Mouse (Mus musculus) testis, adult 2 months (tissue): ENCODE measurements around the gene Itga10.

Source experiments
- CTCF ChIP-seq: fragments of 200-500 bp; IDR thresholded peaks from 2 replicates; pipeline ENCODE4 v1.5.1; 2012; ENCODE audit warnings: low read depth, mild to moderate bottlenecking, inconsistent platforms, low read length, moderate library complexity; ENCODE audit not compliant: control insufficient read depth, insufficient read depth, insufficient replicate concordance
- POLR2A ChIP-seq: fragments of 200-500 bp; IDR thresholded peaks from 2 replicates; pipeline ENCODE4 v1.6.1; 2012; ENCODE audit warnings: low read depth, mild to moderate bottlenecking, inconsistent platforms, low read length, moderate library complexity; ENCODE audit not compliant: control insufficient read depth

DNA sequence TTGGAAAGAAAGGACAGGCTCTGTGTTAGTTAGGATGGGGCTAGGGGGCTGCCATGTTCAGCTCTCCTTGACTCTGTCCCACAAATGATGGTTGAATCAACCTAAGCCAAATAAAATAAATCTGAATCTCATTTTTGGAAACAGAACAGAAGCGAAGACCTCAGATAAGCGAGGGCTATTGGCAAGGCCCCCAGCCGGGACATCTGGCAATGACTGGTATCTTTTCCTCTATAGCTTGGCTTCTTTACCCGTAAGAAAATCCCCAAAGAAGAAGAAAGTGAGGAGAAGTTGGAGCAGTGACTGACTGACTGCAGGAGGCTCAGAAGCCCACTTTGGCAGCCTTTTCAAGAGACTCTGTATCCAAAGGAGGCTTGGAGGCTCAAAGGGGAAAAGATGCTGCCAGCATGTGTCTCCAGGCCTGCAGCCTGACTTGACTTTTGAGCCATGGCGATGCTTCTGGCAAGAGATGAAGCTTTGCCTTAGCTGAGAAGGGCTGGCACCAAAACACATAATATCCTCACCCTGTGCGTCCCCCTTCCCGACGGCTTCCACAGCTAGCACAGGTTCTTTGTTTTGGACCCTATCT lies 17.4 kb downstream of the Itga10 start:
- no peak for TF ChIP-seq CTCF
- TF ChIP-seq POLR2A: no peak
